Mouse (Mus musculus): Measurements from ENCODE around the gene Tinagl1.

Tinagl1 gene

GRCm38 (mm10) chr4:130175072-130175711 is at the start of gene Tinagl1:
Gene Tinagl1, minus strand, starts transcription at chr4:130175122.
- DNase-seq, result peak in 1 of 2 experiments; percentile 23

GRCm38 (mm10) chr4:130224071-130224470 is 49.1 kb upstream of the Tinagl1 start:
- DNase-seq, result no peak

GRCm38 (mm10) chr4:130222179-130222578 is 47.3 kb upstream of the Tinagl1 start, which contains the start of gene Gm853:
Gene Gm853, minus strand, starts transcription at chr4:130222401.
- DNase-seq, result no peak

- DNase-seq, result no peak
Observed at GRCm38 (mm10) chr4:130220176-130220575, 45.3 kb upstream of the Tinagl1 start.

GRCm38 (mm10) chr4:130215392-130215791 is 40.5 kb upstream of the Tinagl1 start:
- DNase-seq, result no peak

- no peak for DNase-seq
Observed at GRCm38 (mm10) chr4:130213857-130214256, 38.9 kb upstream of the Tinagl1 start.

- DNase-seq, result no peak
Observed at GRCm38 (mm10) chr4:130213197-130213596, 38.3 kb upstream of the Tinagl1 start.

- DNase-seq, result no peak
Observed at GRCm38 (mm10) chr4:130212421-130212820, 37.5 kb upstream of the Tinagl1 start.

GRCm38 (mm10) chr4:130211870-130212269 is 36.9 kb upstream of the Tinagl1 start:
- DNase-seq, result no peak

GRCm38 (mm10) chr4:130198694-130199670 is 24.1 kb upstream of the Tinagl1 start:
- DNase-seq, result peak; percentile 98

- DNase-seq, result no peak
Observed at GRCm38 (mm10) chr4:130196542-130196941, 21.6 kb upstream of the Tinagl1 start.

- DNase-seq, result no peak
Observed at GRCm38 (mm10) chr4:130195924-130196323, 21.0 kb upstream of the Tinagl1 start.

- no peak for DNase-seq
Observed at GRCm38 (mm10) chr4:130192266-130192665, 17.3 kb upstream of the Tinagl1 start.

GRCm38 (mm10) chr4:130189606-130190005 is 14.7 kb upstream of the Tinagl1 start:
- DNase-seq, result no peak

GRCm38 (mm10) chr4:130188806-130189297 is 13.9 kb upstream of the Tinagl1 start:
- DNase-seq, result peak; percentile 86 to 90

- no peak for DNase-seq
Observed at GRCm38 (mm10) chr4:130186891-130187290, 12.0 kb upstream of the Tinagl1 start.

- no peak for DNase-seq
Observed at GRCm38 (mm10) chr4:130186450-130186849, 11.5 kb upstream of the Tinagl1 start.

- peak; percentile 42 to 59 for DNase-seq
Observed at GRCm38 (mm10) chr4:130183879-130184278, 9.0 kb upstream of the Tinagl1 start.

GRCm38 (mm10) chr4:130183023-130183422 is 8.1 kb upstream of the Tinagl1 start:
- no peak for DNase-seq

GRCm38 (mm10) chr4:130181886-130182285 is 7.0 kb upstream of the Tinagl1 start:
- no peak for DNase-seq

GRCm38 (mm10) chr4:130180909-130181602 is 6.1 kb upstream of the Tinagl1 start:
- no peak for DNase-seq

GRCm38 (mm10) chr4:130179876-130180275 is 5.0 kb upstream of the Tinagl1 start:
- no peak for DNase-seq

GRCm38 (mm10) chr4:130177536-130177935 is 2.6 kb upstream of the Tinagl1 start:
- DNase-seq, result no peak
